Mouse (Mus musculus): Measurements from ENCODE around the gene Traf2.
A peak's percentile ranks its signal among the peaks of the same experiment; 100 is the strongest.
"Not testable (repeated sequence)": the region's sequence is repeated elsewhere in the genome, so short reads cannot be mapped to it uniquely, and the experiment has no call there.

Traf2 gene

GRCm38 (mm10) chr2:25575432-25576027 is 28.8 kb upstream of the Traf2 start:
- DNase-seq (ENCODE audit: low spot score) = no peak

- peak; percentile 90 for DNase-seq (ENCODE audit: low spot score)
Measured at GRCm38 (mm10) chr2:25574579-25575431, 28.1 kb upstream of the Traf2 start, which contains the start of the genes Mamdc4 and Phpt1. Mamdc4 (minus strand) TSS chr2:25574845. Phpt1 (minus strand) TSS chr2:25575224.

GRCm38 (mm10) chr2:25574136-25574535 is 27.4 kb upstream of the Traf2 start:
- no peak for DNase-seq (ENCODE audit: low spot score)

- DNase-seq (ENCODE audit: low spot score) = no peak
Measured at GRCm38 (mm10) chr2:25573068-25573467, 26.3 kb upstream of the Traf2 start.

GRCm38 (mm10) chr2:25571221-25571620 is 24.5 kb upstream of the Traf2 start:
- no peak for DNase-seq (ENCODE audit: low spot score)

DNA sequence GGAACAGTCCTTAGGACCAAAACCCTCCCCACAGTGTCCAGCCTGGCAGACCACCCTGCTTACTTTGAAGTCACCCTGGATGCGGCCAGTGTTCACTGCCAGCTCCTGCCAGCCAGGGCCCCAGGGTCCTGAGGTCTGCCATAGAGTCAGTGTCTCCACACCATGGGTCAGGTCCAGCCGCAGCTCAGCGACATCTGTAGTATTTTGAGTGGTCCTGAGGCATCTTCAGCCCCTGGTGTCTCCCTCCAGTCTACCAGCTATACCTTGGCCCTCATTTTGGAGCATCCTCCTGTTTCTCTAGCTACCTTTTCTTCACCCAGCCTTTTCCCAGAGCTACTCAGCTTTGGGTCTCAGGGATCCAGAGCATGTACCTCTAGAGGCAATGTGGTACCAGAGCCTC is 22.6 kb upstream of the Traf2 start:
- no peak for DNase-seq (ENCODE audit: low spot score)

DNA sequence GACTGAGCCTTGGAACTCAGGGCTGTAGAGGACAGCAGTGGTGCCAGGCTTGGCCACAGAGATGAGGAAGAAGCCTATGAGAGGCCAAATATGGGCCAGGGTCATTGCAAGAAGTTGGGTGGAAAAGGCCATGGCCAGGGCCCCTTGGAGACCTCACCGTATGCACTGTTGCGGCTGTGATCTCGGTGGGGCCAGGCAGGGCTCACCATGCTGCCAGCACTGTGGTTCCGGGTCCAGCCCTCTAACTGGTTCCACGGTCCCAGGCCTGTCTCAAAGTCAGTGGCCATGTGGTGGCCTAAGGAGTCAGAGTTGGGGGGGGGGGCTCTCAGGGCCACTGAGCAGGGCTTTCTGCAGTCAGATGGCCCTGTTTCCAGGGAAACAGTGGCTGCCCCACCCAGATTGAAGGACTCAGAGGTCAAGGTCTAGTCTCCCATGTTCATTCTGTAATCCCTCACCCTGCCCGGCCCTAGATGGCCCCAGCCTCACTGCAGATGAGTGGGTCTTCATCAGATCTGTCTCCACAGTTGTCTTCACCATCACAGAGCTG is 21.8 kb upstream of the Traf2 start:
- no peak for DNase-seq (ENCODE audit: low spot score)

- DNase-seq (ENCODE audit: low spot score) = no peak
Measured at GRCm38 (mm10) chr2:25566558-25566957, 19.8 kb upstream of the Traf2 start.

- DNase-seq (ENCODE audit: low spot score) = no peak
Measured at GRCm38 (mm10) chr2:25565741-25566140, 19.0 kb upstream of the Traf2 start.

DNA sequence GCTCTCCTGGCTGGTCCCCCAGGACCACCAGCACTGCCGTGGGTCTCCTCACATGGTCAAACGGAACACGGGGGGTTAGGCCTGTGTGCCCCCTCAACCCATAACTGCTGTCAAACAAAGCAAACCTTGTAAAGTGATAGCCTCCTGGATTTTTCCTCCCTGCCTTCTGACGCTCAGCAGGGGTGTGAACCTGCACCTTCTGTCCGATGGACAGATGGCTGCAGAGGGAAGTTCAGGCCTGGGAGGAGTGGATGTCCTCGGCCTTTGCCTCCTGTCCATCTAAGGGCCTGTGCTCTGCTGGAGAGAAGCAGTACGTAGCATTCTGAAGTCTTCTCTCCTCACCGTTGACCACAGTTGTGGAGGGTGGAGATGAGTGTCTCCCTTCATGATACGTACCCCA is 15.2 kb upstream of the Traf2 start:
- DNase-seq (ENCODE audit: low spot score) = no peak

DNA sequence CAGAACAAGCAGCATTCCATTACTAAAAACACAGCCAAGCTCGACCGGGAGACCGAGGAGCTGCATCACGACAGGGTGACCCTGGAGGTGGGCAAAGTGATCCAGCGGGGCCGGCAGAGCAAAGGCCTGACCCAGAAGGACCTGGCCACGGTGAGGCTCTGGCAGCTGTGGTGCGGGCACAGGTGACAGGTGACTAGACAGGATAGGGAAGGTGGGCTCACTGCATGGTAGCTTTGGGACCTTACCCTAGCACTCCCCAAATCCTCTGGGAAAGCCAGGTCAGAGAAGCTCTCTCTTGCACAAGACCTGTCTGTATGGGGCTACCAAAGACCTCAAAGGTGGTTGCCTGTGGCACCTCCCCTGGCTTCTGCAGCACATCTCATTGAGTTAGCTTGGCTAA is 13.8 kb upstream of the Traf2 start:
- DNase-seq (ENCODE audit: low spot score) = no peak

DNA sequence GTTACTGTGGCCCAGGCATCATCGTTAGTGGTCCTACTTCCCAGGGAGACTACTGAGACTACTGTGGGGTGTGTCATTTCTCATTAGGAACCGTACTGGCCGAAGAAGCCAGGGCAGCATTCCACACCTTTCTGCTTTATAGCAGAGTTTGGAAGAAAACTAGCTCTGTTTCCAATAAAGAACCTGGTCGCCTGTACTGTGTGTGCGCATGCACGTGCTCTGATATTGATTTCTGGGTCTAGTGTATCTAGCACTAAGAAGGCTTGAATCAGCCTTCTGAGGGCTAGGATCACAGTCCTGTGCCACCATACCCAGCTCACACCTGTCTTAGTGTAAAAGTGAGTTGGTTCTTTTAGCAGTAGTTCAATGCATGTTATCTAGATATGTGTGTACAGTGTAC is 12.0 kb upstream of the Traf2 start:
- DNase-seq (ENCODE audit: low spot score) = no peak

- DNase-seq (ENCODE audit: low spot score) = no peak
Measured at GRCm38 (mm10) chr2:25557964-25558360, 11.2 kb upstream of the Traf2 start.

DNA sequence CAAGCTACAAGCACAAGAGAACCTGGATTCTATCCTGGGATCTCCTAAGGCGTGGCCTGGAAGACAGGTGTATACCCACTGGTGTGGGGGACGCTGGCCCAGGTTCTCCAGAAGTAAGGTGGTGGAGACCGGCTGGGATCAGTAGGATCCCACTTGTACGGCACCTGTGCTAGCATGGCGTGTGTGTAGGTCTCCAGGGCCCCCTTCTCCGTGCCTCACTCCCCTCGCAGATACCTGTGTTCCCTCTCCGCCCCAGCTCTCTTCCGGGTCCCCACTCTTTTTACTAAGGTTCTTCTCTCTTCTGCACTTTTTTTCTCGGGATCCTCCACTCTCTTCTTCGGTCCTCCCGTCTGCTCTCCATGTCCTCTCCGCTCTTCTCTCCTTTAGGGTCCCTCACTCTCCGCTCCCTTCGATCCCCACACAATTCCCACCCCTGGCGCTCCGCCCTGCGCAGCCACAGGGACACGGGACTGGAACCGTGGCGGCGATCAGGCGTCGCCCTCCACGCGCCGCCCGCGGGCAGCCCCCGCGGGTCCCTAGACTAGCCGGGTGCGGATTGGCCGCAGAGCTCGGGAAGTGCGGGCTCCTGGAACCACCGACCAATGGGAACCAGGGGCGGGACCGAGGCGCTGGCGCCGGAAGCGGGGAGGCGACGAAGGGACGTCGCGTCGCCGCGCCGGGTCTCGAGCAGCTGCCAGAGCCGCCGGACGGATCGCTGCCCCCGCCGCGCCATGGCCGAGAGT is 10.7 kb upstream of the Traf2 start, which contains the start of gene Edf1:
Gene Edf1, plus strand, starts transcription at position 627 of the 743 bp plus-strand sequence.
- DNase-seq (ENCODE audit: low spot score) = peak; percentile 90

GRCm38 (mm10) chr2:25556296-25556695 is 9.6 kb upstream of the Traf2 start:
- no peak for DNase-seq (ENCODE audit: low spot score)

DNA sequence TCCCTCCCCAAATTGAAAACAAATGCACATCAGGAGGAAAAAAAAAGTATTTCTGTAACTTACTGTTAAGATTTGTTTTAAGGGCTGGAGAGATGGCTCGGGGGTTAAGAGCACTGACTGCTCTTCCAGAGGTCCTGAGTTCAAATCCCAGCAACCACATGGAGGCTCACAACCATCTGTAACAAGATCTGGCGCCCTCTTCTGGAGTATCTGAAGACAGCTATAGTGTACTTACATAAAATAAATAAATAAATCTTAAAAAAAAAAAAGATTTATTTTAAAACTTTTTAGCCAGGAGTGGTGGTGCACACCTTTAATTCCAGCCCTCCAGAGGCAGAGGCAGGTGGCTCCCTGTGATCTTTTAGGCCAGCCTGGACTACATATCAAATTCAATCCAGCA is 8.7 kb upstream of the Traf2 start:
- DNase-seq (ENCODE audit: low spot score) = not testable (repeated sequence)

DNA sequence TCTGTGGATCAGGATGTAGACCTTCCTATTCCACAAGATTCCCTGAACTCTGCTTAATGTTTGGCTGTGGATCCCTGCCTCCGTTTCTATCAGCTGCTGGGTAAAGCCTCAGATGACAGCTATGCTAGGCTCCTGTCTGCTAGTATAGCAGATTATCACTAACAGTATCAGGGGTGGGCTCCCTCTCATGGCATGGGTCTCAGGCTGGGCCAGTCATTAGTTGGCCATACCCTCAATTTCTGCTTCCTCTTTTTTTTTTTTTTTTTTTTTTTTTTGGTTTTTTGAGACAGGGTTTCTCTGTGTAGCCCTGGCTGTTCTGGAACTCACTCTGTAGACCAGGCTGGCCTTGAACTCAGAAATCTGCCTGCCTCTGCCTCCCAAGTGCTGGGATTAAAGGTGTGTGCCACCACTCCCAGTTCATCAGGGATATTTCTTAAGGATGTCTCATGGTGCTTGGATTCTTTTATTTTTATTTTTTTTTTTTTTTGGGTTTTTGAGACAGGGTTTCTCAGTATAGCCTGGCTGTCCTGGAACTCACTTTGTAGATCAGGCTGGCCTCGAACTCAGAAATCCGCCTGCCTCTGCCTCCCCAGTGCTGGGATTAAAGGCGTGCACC is 6.5 kb upstream of the Traf2 start:
- not testable (repeated sequence) for DNase-seq (ENCODE audit: low spot score)

DNA sequence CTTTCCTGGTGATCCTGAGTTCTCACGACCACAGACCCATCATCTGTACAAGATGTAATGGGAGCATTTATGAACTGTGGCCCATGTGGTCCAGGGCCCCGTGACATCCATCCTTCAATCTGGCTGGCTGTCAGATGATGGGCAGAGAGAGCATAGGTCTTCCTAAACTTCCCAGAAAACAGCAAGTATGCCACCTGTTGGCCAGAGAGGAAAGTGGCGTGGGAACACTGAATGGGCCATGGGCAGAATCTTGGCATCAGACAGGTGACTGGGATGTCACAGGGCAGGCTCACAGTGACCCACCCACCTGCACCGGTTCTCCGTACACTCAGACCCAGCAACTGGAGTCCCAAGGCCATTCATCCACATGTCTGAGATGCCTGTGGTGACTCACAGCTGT is 4.4 kb upstream of the Traf2 start:
- DNase-seq (ENCODE audit: low spot score) = no peak

GRCm38 (mm10) chr2:25549021-25549991 is 2.6 kb upstream of the Traf2 start:
- DNase-seq (ENCODE audit: low spot score) = no peak

- DNase-seq (ENCODE audit: low spot score) = no peak
Measured at GRCm38 (mm10) chr2:25545996-25546810, 537 bp downstream of the Traf2 start.
